Mouse (Mus musculus): ENCODE measurements at regions not wholly inside any gene's neighbourhood (a gene's known extent, or its start where the extent isn't known, plus 50 kb on each side); places are given as distances from the start of the nearest gene placed in this dataset.

- TF ChIP-seq CTCF (IDR thresholded peaks at IDR 0.05), result no peak
- TF ChIP-seq EP300 (IDR thresholded peaks at IDR 0.05), result no peak
Measured at GRCm38 (mm10) chr9:115361881-115362280, 51.7 kb upstream of the Stt3b start.

Measured in lung, postnatal 0 days (tissue).